Mouse (Mus musculus) midbrain, embryonic 10.5 days (tissue): Measurements from ENCODE around the gene Cenpb. TPM values are rescaled to one million over a fixed set of nuclear protein-coding genes. Genes with fewer than 3 reads are reported as not detected.

Source experiments
- DNase-seq: peaks from one replicate; pipeline ENCODE4 v3.0.0-alpha.2; 2017; ENCODE audit warnings: low spot score
- H3K27ac ChIP-seq: fragments of 300-500 bp; sonication (generic); replicated peaks from 2 replicates; pipeline ENCODE4 v1.5.1; 2016; ENCODE audit warnings: mild to moderate bottlenecking
- H3K27me3 ChIP-seq: fragments of 300-500 bp; sonication (generic); 2 replicates; pipeline ENCODE4 v1.6.1; 2016; ENCODE audit warnings: low read depth, mild to moderate bottlenecking; ENCODE audit not compliant: poor library complexity, severe bottlenecking
- H3K36me3 ChIP-seq: fragments of 300-500 bp; sonication (generic); 2 replicates; pipeline ENCODE4 v1.6.1; 2016; ENCODE audit warnings: mild to moderate bottlenecking, moderate library complexity
- H3K4me1 ChIP-seq: fragments of 300-500 bp; sonication (generic); 2 replicates; pipeline ENCODE4 v1.6.1; 2016
- H3K4me3 ChIP-seq: fragments of 300-500 bp; sonication (generic); 2 replicates; pipeline ENCODE4 v1.5.1; 2016; ENCODE audit warnings: mild to moderate bottlenecking, moderate library complexity
- H3K9me3 ChIP-seq: fragments of 300-500 bp; sonication (generic); replicated peaks from 2 replicates; pipeline ENCODE4 v1.6.1; 2016; ENCODE audit warnings: mild to moderate bottlenecking
- WGBS: fragments of 180-500 bp; shearing (Covaris S2); methylation state at CpG from one replicate; pipeline ENCODE4 v1.1.7; 2016; 5-methylcytosine and 5-hydroxymethylcytosine counted together
- polyA plus RNA-seq: library from polyadenylated mRNA; unstranded; fragments of >200 nt; fragmentation: Nextera tagmentation; extraction: Ambion mirVana; gene quantifications from 2 replicates; pipeline ENCODE4 v1.2.1, GENCODE M21; 2016

Gene Cenpb
- polyA plus RNA-seq, 1 experiment from 2014 or later: 9.0 TPM

- no peaks in the 10 kb centered on the region for H3K36me3 ChIP-seq
- H3K27me3 ChIP-seq: peaks cover 33% of the 10 kb centered on the region
- DNase-seq: no peak
- H3K9me3 ChIP-seq: no peaks in the 10 kb centered on the region
- 93% methylated on average over 5 of the region's 5 CpGs for WGBS
- H3K4me3 ChIP-seq: peak overlapping the region; percentile 67
- H3K27ac ChIP-seq: peak overlapping the region; percentile 14; the same call in 1 of the 2 replicates
- H3K4me1 ChIP-seq: peaks cover 27% of the 10 kb centered on the region
Measured at GRCm38 (mm10) chr2:131128211-131128610, 51.7 kb downstream of the Cenpb start.

GRCm38 (mm10) chr2:131127161-131127730 lies 52.6 kb downstream of the Cenpb start, which contains the start of gene Hspa12b:
Hspa12b (plus strand) TSS chr2:131127280.
- H3K4me1 ChIP-seq: peaks cover 27% of the 10 kb centered on the region
- H3K27me3 ChIP-seq: peaks cover 33% of the 10 kb centered on the region
- H3K9me3 ChIP-seq: no peaks in the 10 kb centered on the region
- DNase-seq: peak; percentile 75
- 2% methylated on average over 28 of the region's 28 CpGs for WGBS
- peak within 1 kb of the TSS; percentile 67 for H3K4me3 ChIP-seq
- H3K36me3 ChIP-seq: no peaks in the 10 kb centered on the region
- peak within 1 kb of the TSS; percentile 90 for H3K27ac ChIP-seq

DNA sequence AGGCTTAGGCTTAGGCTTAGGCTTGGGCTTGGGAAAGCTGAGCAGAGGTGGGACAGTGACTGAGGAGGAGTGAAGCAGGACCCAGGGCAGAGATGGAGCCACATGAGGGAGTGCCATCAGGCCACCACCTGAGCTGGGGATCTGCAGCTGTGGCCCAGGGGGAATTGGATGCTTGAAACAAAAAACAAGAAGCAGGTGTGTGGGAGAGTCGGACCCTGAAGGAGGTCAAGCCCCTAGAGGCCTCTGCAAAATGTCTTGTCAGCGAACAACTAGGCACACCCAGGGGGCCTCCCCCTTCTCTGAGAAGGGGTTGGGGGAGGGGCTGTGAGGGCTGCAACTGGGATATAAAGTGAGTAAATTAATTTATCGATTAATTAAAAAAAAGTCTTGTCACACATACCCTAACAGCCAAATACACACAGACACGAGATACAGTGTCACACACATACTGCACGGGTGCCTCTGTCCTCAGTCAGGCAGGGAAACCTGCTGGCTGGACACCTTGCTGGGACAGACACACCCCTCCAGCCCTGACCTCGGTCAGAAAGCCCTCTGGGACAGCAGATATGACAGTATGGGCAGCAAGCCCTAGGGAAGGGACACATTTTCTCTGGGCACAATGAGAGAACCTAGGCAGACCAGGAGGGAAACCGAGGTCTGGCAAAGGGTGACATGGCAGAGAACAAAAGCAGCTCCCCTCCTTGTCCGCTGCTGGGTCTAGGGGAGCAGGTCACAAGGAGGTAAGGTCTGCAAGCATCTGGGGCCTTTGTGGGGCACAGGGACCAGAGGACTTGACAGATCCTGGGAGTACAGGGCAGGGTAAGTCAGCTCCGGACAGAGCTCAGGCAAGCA lies 53.7 kb downstream of the Cenpb start:
- 38% methylated on average over 9 of the region's 9 CpGs for whole genome bisulfite sequencing
- no peak overlapping the region for H3K4me3 ChIP-seq
- H3K9me3 ChIP-seq: no peaks in the 10 kb centered on the region
- peaks cover 27% of the 10 kb centered on the region for H3K4me1 ChIP-seq
- no peak for DNase-seq
- peak overlapping the region; percentile 90 for H3K27ac ChIP-seq
- H3K27me3 ChIP-seq: peaks cover 33% of the 10 kb centered on the region
- H3K36me3 ChIP-seq: no peaks in the 10 kb centered on the region

Other genes with a start within 250 kb of the Cenpb start
- gene Gfra4, start 137.0 kb downstream of the Cenpb start, polyA plus RNA-seq: 3.6 and 3.7 TPM in 2 replicates
- 0.84 and 1.1 TPM in 2 replicates for gene Adam33, start 116.3 kb downstream of the Cenpb start, polyA plus RNA-seq
- 0.12 TPM in 2 replicates for gene Siglec1, start 93.3 kb downstream of the Cenpb start, polyA plus RNA-seq
- gene Hspa12b, start 52.8 kb downstream of the Cenpb start, polyA plus RNA-seq: 6.5 and 7.6 TPM in 2 replicates
- gene Gm11037, start 46.6 kb downstream of the Cenpb start, polyA plus RNA-seq: not detected in 2 replicates
- gene 1700037H04Rik, start 20.0 kb downstream of the Cenpb start, polyA plus RNA-seq: 136 and 145 TPM in 2 replicates
- 117 and 140 TPM in 2 replicates for gene Cdc25b, start 6.9 kb upstream of the Cenpb start, polyA plus RNA-seq
- 3.7 and 6.3 TPM in 2 replicates for gene Spef1, start 7.2 kb upstream of the Cenpb start, polyA plus RNA-seq
- 25.9 and 28.9 TPM in 2 replicates for gene Ap5s1, start 27.0 kb upstream of the Cenpb start, polyA plus RNA-seq
- 20.6 and 21.4 TPM in 2 replicates for gene Mavs, start 54.0 kb upstream of the Cenpb start, polyA plus RNA-seq
- gene Pank2, start 82.4 kb upstream of the Cenpb start, polyA plus RNA-seq: 43.6 and 49.1 TPM in 2 replicates
- gene Rnf24, start 172.8 kb upstream of the Cenpb start, polyA plus RNA-seq: 7.5 and 10.5 TPM in 2 replicates